15 mouse cellular contexts compared by ENCODE assay signal in genomic region chr4:139916731-139917130, GRCm38 (mm10). TPM values are rescaled to one million over a fixed set of nuclear protein-coding genes. Genes with fewer than 3 reads are reported as not detected.
"Had no signal": no experiment of that assay in that cellular context is flagged by ENCODE, and none has a peak within 500 bp of the region (broad histone marks: within the 10 kb centered on the region; RNA-seq: fewer than 3 reads in every experiment).

No protein-coding gene starts in this region.

- H3K9ac ChIP-seq: kidney, embryonic 15.5 days; limb, embryonic 15.5 days; liver, embryonic 12.5 days; lung, embryonic 14.5 days; midbrain, embryonic 12.5 days; neural tube, embryonic 15.5 days had no signal

- ATAC-seq: liver, embryonic 12.5 days had no signal

- H3K36me3 ChIP-seq: kidney, embryonic 15.5 days; limb, embryonic 15.5 days; liver, embryonic 12.5 days; midbrain, embryonic 12.5 days; neural tube, embryonic 15.5 days had no signal

- H3K27me3 ChIP-seq: liver, embryonic 12.5 days; neural tube, embryonic 15.5 days had no signal

- H3K4me1 ChIP-seq: kidney, embryonic 15.5 days; limb, embryonic 15.5 days; liver, embryonic 12.5 days had no signal

- H3K27ac ChIP-seq: kidney, embryonic 15.5 days; limb, embryonic 15.5 days; liver, embryonic 12.5 days; midbrain, embryonic 12.5 days; neural tube, embryonic 15.5 days had no signal

- H3K9me3 ChIP-seq: kidney, embryonic 15.5 days; limb, embryonic 15.5 days; liver, embryonic 12.5 days; neural tube, embryonic 15.5 days had no signal

- H3K4me2 ChIP-seq: kidney, embryonic 15.5 days; limb, embryonic 15.5 days; liver, embryonic 12.5 days; lung, embryonic 14.5 days; midbrain, embryonic 12.5 days; neural tube, embryonic 15.5 days had no signal

- H3K4me3 ChIP-seq: kidney, embryonic 15.5 days; limb, embryonic 15.5 days; liver, embryonic 12.5 days; midbrain, embryonic 12.5 days; neural tube, embryonic 15.5 days had no signal

- DNase-seq: kidney, postnatal 14 days; layer of hippocampus, adult 9-11 months; layer of hippocampus, postnatal 36 days; lung, embryonic 14.5 days; lung, postnatal 10 days; lung, postnatal 4 days; right cerebral cortex, adult 18-20 months; right cerebral cortex, postnatal 25 days; thymus, postnatal 4 days had no signal

RNA-seq across cellular contexts. Expression of gene Klhdc7a, which starts 51.1 kb away (rescaled TPM):
- total RNA-seq: megakaryocyte, adult 5-6 weeks had no signal
